Mouse (Mus musculus): ENCODE data around the gene Ppp1r13l. TPM values are rescaled to one million over a fixed set of nuclear protein-coding genes. Genes with fewer than 3 reads are reported as not detected.

The Ppp1r13l gene
- polyA plus RNA-seq, 1 experiment from 2014 or later: 4.7 TPM

GRCm38 (mm10) chr7:19399496-19400280 lies 40.1 kb downstream of the Ppp1r13l start:
- H3K36me3 ChIP-seq (replicated peaks; ENCODE audit: control insufficient read depth, insufficient read depth, low read depth, low read length): peaks cover 3% of the 10 kb centered on the region
- H3K4me1 ChIP-seq (ENCODE audit: control insufficient read depth, insufficient read depth, low read length): peaks cover 7% of the 10 kb centered on the region; the same call in 1 of the 2 replicates
- H3K9ac ChIP-seq (replicated peaks; ENCODE audit: low read length): peak overlapping the region; percentile 37; the same call in 1 of the 2 replicates
- WGBS: 2% methylated on average over 25 of the region's 27 CpGs
- ATAC-seq (replicated peaks; ENCODE audit: insufficient number of reproducible peaks, low FRiP score, low TSS enrichment, low read depth): peak; percentile 25; the same call in 1 of the 2 replicates
- H3K9me3 ChIP-seq (replicated peaks; ENCODE audit: control insufficient read depth, low read length): no peaks in the 10 kb centered on the region
- peaks cover 31% of the 10 kb centered on the region for H3K27me3 ChIP-seq (ENCODE audit: control insufficient read depth, insufficient read depth, low read length)
- peak; percentile 56 for DNase-seq (ENCODE audit: low spot score)
- no peak overlapping the region for H3K27ac ChIP-seq (replicated peaks; ENCODE audit: low read depth, low read length)
- H3K4me2 ChIP-seq (ENCODE audit: low read depth, low read length): peak overlapping the region; percentile 46
- peak overlapping the region; percentile 28 for H3K4me3 ChIP-seq (ENCODE audit: low read depth, low read length)

- Histone ChIP-seq H3K9me3 (replicated peaks; ENCODE audit: control insufficient read depth, low read length) (no peaks in the 10 kb centered on the region), H3K27ac (replicated peaks; ENCODE audit: low read depth, low read length) (no peak overlapping the region), H3K4me3 (ENCODE audit: low read depth, low read length) (no peak overlapping the region), H3K9ac (replicated peaks; ENCODE audit: low read length) (no peak overlapping the region), H3K27me3 (ENCODE audit: control insufficient read depth, insufficient read depth, low read length) (peaks cover 37% of the 10 kb centered on the region), H3K4me1 (ENCODE audit: control insufficient read depth, insufficient read depth, low read length) (peaks cover 9% of the 10 kb centered on the region), H3K36me3 (replicated peaks; ENCODE audit: control insufficient read depth, insufficient read depth, low read depth, low read length) (no peaks in the 10 kb centered on the region), H3K4me2 (ENCODE audit: low read depth, low read length) (no peak overlapping the region)
- no peak for DNase-seq (ENCODE audit: low spot score)
- WGBS: 83% methylated on average over 4 of the region's 4 CpGs
- ATAC-seq (replicated peaks; ENCODE audit: insufficient number of reproducible peaks, low FRiP score, low TSS enrichment, low read depth): no peak
These were observed 41.4 kb downstream of the Ppp1r13l start for GRCm38 (mm10) chr7:19400946-19401345.

- Histone ChIP-seq H3K4me3 (ENCODE audit: low read depth, low read length) (no peak overlapping the region), H3K36me3 (replicated peaks; ENCODE audit: control insufficient read depth, insufficient read depth, low read depth, low read length) (no peaks in the 10 kb centered on the region), H3K27ac (replicated peaks; ENCODE audit: low read depth, low read length) (no peak overlapping the region), H3K9ac (replicated peaks; ENCODE audit: low read length) (no peak overlapping the region), H3K9me3 (replicated peaks; ENCODE audit: control insufficient read depth, low read length) (no peaks in the 10 kb centered on the region), H3K4me1 (ENCODE audit: control insufficient read depth, insufficient read depth, low read length) (peaks cover 9% of the 10 kb centered on the region), H3K4me2 (ENCODE audit: low read depth, low read length) (no peak overlapping the region), H3K27me3 (ENCODE audit: control insufficient read depth, insufficient read depth, low read length) (peaks cover 37% of the 10 kb centered on the region)
- ATAC-seq (replicated peaks; ENCODE audit: insufficient number of reproducible peaks, low FRiP score, low TSS enrichment, low read depth) (no peak), DNase-seq (ENCODE audit: low spot score) (no peak)
- 80% methylated on average over 9 of the region's 9 CpGs for WGBS
These were observed 43.1 kb downstream of the Ppp1r13l start for GRCm38 (mm10) chr7:19402535-19403112.

- peak within 1 kb of the TSS; percentile 95 for H3K4me2 ChIP-seq (ENCODE audit: low read depth, low read length)
- DNase-seq (ENCODE audit: low spot score) (peak; percentile 73), ATAC-seq (replicated peaks; ENCODE audit: insufficient number of reproducible peaks, low FRiP score, low TSS enrichment, low read depth) (0 out of 2 replicates have a peak, but pooled peaks have one; percentile 8)
- H3K4me3 ChIP-seq (ENCODE audit: low read depth, low read length): peak within 1 kb of the TSS; percentile 58
- H3K4me1 ChIP-seq (ENCODE audit: control insufficient read depth, insufficient read depth, low read length): peaks cover 9% of the 10 kb centered on the region
- peak within 1 kb of the TSS; percentile 55 for H3K9ac ChIP-seq (replicated peaks; ENCODE audit: low read length)
- no peaks in the 10 kb centered on the region for H3K36me3 ChIP-seq (replicated peaks; ENCODE audit: control insufficient read depth, insufficient read depth, low read depth, low read length)
- H3K27me3 ChIP-seq (ENCODE audit: control insufficient read depth, insufficient read depth, low read length): peaks cover 37% of the 10 kb centered on the region
- no peaks in the 10 kb centered on the region for H3K9me3 ChIP-seq (replicated peaks; ENCODE audit: control insufficient read depth, low read length)
- under 1% methylated on average over 61 of the region's 62 CpGs for WGBS
- H3K27ac ChIP-seq (replicated peaks; ENCODE audit: low read depth, low read length): no peak within 1 kb of the TSS
These were observed 44.3 kb downstream of the Ppp1r13l start, which contains the start of gene Klc3 for GRCm38 (mm10) chr7:19403731-19404296. Gene Klc3, minus strand, starts transcription at chr7:19404104.

- H3K4me2 ChIP-seq (ENCODE audit: low read depth, low read length): peak within 1 kb of the TSS; percentile 95
- no peaks in the 10 kb centered on the region for H3K9me3 ChIP-seq (replicated peaks; ENCODE audit: control insufficient read depth, low read length)
- peak within 1 kb of the TSS; percentile 55 for H3K9ac ChIP-seq (replicated peaks; ENCODE audit: low read length)
- DNase-seq (ENCODE audit: low spot score) (no peak), ATAC-seq (replicated peaks; ENCODE audit: insufficient number of reproducible peaks, low FRiP score, low TSS enrichment, low read depth) (no peak)
- peak within 1 kb of the TSS; percentile 58 for H3K4me3 ChIP-seq (ENCODE audit: low read depth, low read length)
- 50% methylated on average over 7 of the region's 7 CpGs for WGBS
- no peaks in the 10 kb centered on the region for H3K36me3 ChIP-seq (replicated peaks; ENCODE audit: control insufficient read depth, insufficient read depth, low read depth, low read length)
- H3K27ac ChIP-seq (replicated peaks; ENCODE audit: low read depth, low read length): no peak within 1 kb of the TSS
- peaks cover 37% of the 10 kb centered on the region for H3K27me3 ChIP-seq (ENCODE audit: control insufficient read depth, insufficient read depth, low read length)
- peaks cover 9% of the 10 kb centered on the region for H3K4me1 ChIP-seq (ENCODE audit: control insufficient read depth, insufficient read depth, low read length)
These were observed 44.9 kb downstream of the Ppp1r13l start, which contains the start of gene Ckm for GRCm38 (mm10) chr7:19404476-19404875. Gene Ckm, plus strand, starts transcription at chr7:19404776.

GRCm38 (mm10) chr7:19405417-19405816 lies 45.9 kb downstream of the Ppp1r13l start:
- DNase-seq (ENCODE audit: low spot score) (peak; percentile 88), ATAC-seq (replicated peaks; ENCODE audit: insufficient number of reproducible peaks, low FRiP score, low TSS enrichment, low read depth) (no peak)
- Histone ChIP-seq H3K4me3 (ENCODE audit: low read depth, low read length) (no peak overlapping the region), H3K27me3 (ENCODE audit: control insufficient read depth, insufficient read depth, low read length) (peaks cover 32% of the 10 kb centered on the region), H3K4me1 (ENCODE audit: control insufficient read depth, insufficient read depth, low read length) (peaks cover 9% of the 10 kb centered on the region), H3K9me3 (replicated peaks; ENCODE audit: control insufficient read depth, low read length) (no peaks in the 10 kb centered on the region), H3K4me2 (ENCODE audit: low read depth, low read length) (peak overlapping the region; percentile 10), H3K36me3 (replicated peaks; ENCODE audit: control insufficient read depth, insufficient read depth, low read depth, low read length) (no peaks in the 10 kb centered on the region), H3K27ac (replicated peaks; ENCODE audit: low read depth, low read length) (no peak overlapping the region), H3K9ac (replicated peaks; ENCODE audit: low read length) (no peak overlapping the region)
- WGBS: 3% methylated on average over 19 of the region's 19 CpGs

GRCm38 (mm10) chr7:19409753-19410152 lies 50.2 kb downstream of the Ppp1r13l start:
- no peak overlapping the region for H3K4me2 ChIP-seq (ENCODE audit: low read depth, low read length)
- H3K9ac ChIP-seq (replicated peaks; ENCODE audit: low read length): no peak overlapping the region
- no peak overlapping the region for H3K4me3 ChIP-seq (ENCODE audit: low read depth, low read length)
- ATAC-seq (replicated peaks; ENCODE audit: insufficient number of reproducible peaks, low FRiP score, low TSS enrichment, low read depth): no peak; the same call in 1 of the 2 replicates
- WGBS: 49% methylated on average over 6 of the region's 6 CpGs
- no peak for DNase-seq (ENCODE audit: low spot score)
- peaks cover 6% of the 10 kb centered on the region for H3K27me3 ChIP-seq (ENCODE audit: control insufficient read depth, insufficient read depth, low read length)
- peaks cover 2% of the 10 kb centered on the region for H3K4me1 ChIP-seq (ENCODE audit: control insufficient read depth, insufficient read depth, low read length)
- H3K9me3 ChIP-seq (replicated peaks; ENCODE audit: control insufficient read depth, low read length): no peaks in the 10 kb centered on the region
- H3K36me3 ChIP-seq (replicated peaks; ENCODE audit: control insufficient read depth, insufficient read depth, low read depth, low read length): no peaks in the 10 kb centered on the region
- H3K27ac ChIP-seq (replicated peaks; ENCODE audit: low read depth, low read length): no peak overlapping the region

All from embryonic facial prominence, embryonic 11.5 days (tissue).